Mouse (Mus musculus) embryonic facial prominence, embryonic 11.5 days (tissue): Measurements from ENCODE around the gene 1700020L24Rik. TPM values are rescaled to one million over a fixed set of nuclear protein-coding genes. Genes with fewer than 3 reads are reported as not detected.
A peak's percentile ranks its signal among the peaks of the same experiment; 100 is the strongest.

Experiments used
- ATAC-seq: fragments of 200-750 bp; cut with Nextera tagmentation; replicated peaks from 2 replicates; pipeline ENCODE4 v1.8.0; 2017; ENCODE audit warnings: low read depth; ENCODE audit not compliant: insufficient number of reproducible peaks, low FRiP score, low TSS enrichment
- DNase-seq: peaks from one replicate; pipeline ENCODE4 v3.0.0-alpha.2; 2015; ENCODE audit warnings: low spot score
- H3K27ac ChIP-seq: fragments of 300-500 bp; sonication (generic); replicated peaks from 2 replicates; pipeline ENCODE4 v1.5.1; 2014; ENCODE audit warnings: mild to moderate bottlenecking, low read depth, low read length, control low read depth
- H3K27me3 ChIP-seq: fragments of 300-500 bp; sonication (generic); 2 replicates; pipeline ENCODE4 v1.6.1; 2014; ENCODE audit warnings: mild to moderate bottlenecking, low read length, moderate library complexity, mixed read lengths; ENCODE audit not compliant: control insufficient read depth, insufficient read depth
- H3K36me3 ChIP-seq: fragments of 300-500 bp; sonication (generic); replicated peaks from 2 replicates; pipeline ENCODE4 v1.6.1; 2014; ENCODE audit warnings: low read depth, mild to moderate bottlenecking, low read length, moderate library complexity, mixed read lengths; ENCODE audit not compliant: control insufficient read depth, insufficient read depth
- H3K4me1 ChIP-seq: fragments of 300-500 bp; sonication (generic); 2 replicates; pipeline ENCODE4 v1.6.1; 2014; ENCODE audit warnings: low read length, mixed read lengths; ENCODE audit not compliant: control insufficient read depth, insufficient read depth
- H3K4me2 ChIP-seq: fragments of 300-500 bp; sonication (generic); 2 replicates; pipeline ENCODE4 v1.6.1; 2014; ENCODE audit warnings: low read depth, mild to moderate bottlenecking, control low read depth, low read length, moderate library complexity
- H3K4me3 ChIP-seq: fragments of 300-500 bp; sonication (generic); 2 replicates; pipeline ENCODE4 v1.5.1; 2014; ENCODE audit warnings: low read depth, low read length, control low read depth
- H3K9ac ChIP-seq: fragments of 300-500 bp; sonication (generic); replicated peaks from 2 replicates; pipeline ENCODE4 v1.6.1; 2014; ENCODE audit warnings: mild to moderate bottlenecking, control low read depth, low read length
- H3K9me3 ChIP-seq: fragments of 300-500 bp; sonication (generic); replicated peaks from 2 replicates; pipeline ENCODE4 v1.6.1; 2016; ENCODE audit warnings: mild to moderate bottlenecking, low read length, inconsistent platforms, mixed read lengths; ENCODE audit not compliant: control insufficient read depth
- WGBS: fragments of 180-500 bp; shearing (Covaris S2); extraction: QIAGEN DNeasy Blood & Tissue Kit; methylation state at CpG from one replicate; pipeline ENCODE4 v1.1.7; 2014; 5-methylcytosine and 5-hydroxymethylcytosine counted together
- polyA plus RNA-seq: library from polyadenylated mRNA; unstranded; fragments of >200 nt; fragmentation: Nextera tagmentation; extraction: Ambion mirVana; gene quantifications from 2 replicates; pipeline ENCODE4 v1.2.1, GENCODE M21; 2014

Gene 1700020L24Rik
- polyA plus RNA-seq, 1 experiment from 2014 or later, result 0.38 TPM

GRCm38 (mm10) chr11:83409087-83409754, 28.3 kb upstream of the 1700020L24Rik start, which contains the start of gene Rasl10b:
TSS of gene Rasl10b (plus strand) at chr11:83409137.
- Histone ChIP-seq H3K4me2 (peak within 1 kb of the TSS; percentile 95), H3K27me3 (no peaks in the 10 kb centered on the region), H3K4me3 (peak within 1 kb of the TSS; percentile 72), H3K27ac (no peak within 1 kb of the TSS), H3K36me3 (no peaks in the 10 kb centered on the region), H3K9me3 (no peaks in the 10 kb centered on the region), H3K4me1 (peaks cover 5% of the 10 kb centered on the region; the same call in 1 of the 2 replicates), H3K9ac (peak within 1 kb of the TSS; percentile 71)
- ATAC-seq (peak; percentile 77), DNase-seq (peak; percentile 63)
- 2% methylated on average over 27 of the region's 44 CpGs for WGBS

DNA sequence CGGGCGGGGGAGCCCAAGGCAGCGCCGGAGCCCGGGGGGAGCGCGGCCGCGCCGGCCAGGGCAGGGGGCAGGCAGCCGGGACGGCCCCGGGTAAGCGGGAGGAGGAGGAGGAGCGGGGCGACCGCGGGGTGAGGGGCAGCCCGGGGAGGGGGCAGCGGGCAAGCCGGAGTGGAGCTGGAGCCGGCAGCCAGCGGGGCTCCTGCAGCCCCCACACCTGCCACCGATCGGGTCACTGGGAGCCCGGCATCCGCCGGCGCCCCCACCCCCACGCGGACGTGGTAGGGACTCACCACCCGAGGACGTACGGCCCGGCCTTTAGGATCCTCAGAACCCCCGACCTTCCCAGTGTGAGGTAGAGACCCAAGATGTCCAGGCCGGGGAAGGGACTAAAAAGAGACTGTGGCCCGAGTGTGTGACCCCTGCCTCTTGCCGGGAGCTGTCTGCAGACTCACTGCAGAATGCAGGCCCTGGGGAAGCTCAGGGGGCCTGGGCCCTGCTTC, 27.6 kb upstream of the 1700020L24Rik start:
- Histone ChIP-seq H3K27me3 (no peaks in the 10 kb centered on the region), H3K4me3 (peak overlapping the region; percentile 72), H3K9ac (peak overlapping the region; percentile 71), H3K36me3 (no peaks in the 10 kb centered on the region), H3K4me2 (peak overlapping the region; percentile 95), H3K9me3 (no peaks in the 10 kb centered on the region), H3K4me1 (peaks cover 5% of the 10 kb centered on the region; the same call in 1 of the 2 replicates), H3K27ac (no peak overlapping the region)
- WGBS, result under 1% methylated on average over 35 of the region's 40 CpGs
- DNase-seq (peak; percentile 30), ATAC-seq (peak; percentile 40)

- Histone ChIP-seq H3K4me2 (peak overlapping the region; percentile 95), H3K27ac (no peak overlapping the region), H3K36me3 (no peaks in the 10 kb centered on the region), H3K4me3 (no peak overlapping the region; the same call in 1 of the 2 replicates), H3K9me3 (no peaks in the 10 kb centered on the region), H3K4me1 (peaks cover 5% of the 10 kb centered on the region; the same call in 1 of the 2 replicates), H3K9ac (no peak overlapping the region), H3K27me3 (no peaks in the 10 kb centered on the region)
- ATAC-seq (no peak), DNase-seq (no peak)
- 34% methylated on average over 6 of the region's 6 CpGs for WGBS
These were observed 27.0 kb upstream of the 1700020L24Rik start for GRCm38 (mm10) chr11:83410510-83410909.

DNA sequence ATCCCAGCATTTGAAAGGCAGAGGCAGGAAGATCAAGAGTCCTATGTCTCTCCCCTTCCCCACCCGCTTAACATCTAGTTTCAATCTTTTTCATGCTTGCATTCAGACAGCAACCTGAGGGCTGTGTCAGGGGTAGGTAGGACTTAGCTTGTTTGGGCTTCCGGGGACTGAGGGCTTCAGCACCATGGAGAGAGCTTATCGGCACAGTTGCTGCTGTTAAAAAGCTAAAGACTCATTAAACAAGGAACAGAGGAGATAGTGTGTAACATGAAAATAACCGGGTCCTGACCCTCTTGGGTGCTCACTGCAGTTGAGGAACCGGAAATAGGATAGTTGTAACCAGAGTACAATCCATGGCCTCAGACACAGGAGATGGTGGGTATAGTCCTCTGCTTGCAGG, 20.4 kb upstream of the 1700020L24Rik start:
- ATAC-seq, result no peak
- Histone ChIP-seq H3K27me3 (peaks cover 23% of the 10 kb centered on the region), H3K9ac (no peak overlapping the region), H3K4me2 (no peak overlapping the region), H3K4me3 (no peak overlapping the region), H3K9me3 (no peaks in the 10 kb centered on the region), H3K36me3 (no peaks in the 10 kb centered on the region), H3K27ac (no peak overlapping the region), H3K4me1 (peaks cover 3% of the 10 kb centered on the region; the same call in 1 of the 2 replicates)
- WGBS, result 7% methylated on average over 5 of the region's 5 CpGs
- DNase-seq, result peak; percentile 86

GRCm38 (mm10) chr11:83417708-83418107, 19.8 kb upstream of the 1700020L24Rik start:
- H3K4me2 ChIP-seq, result no peak overlapping the region
- no peak overlapping the region for H3K9ac ChIP-seq
- peaks cover 3% of the 10 kb centered on the region; the same call in 1 of the 2 replicates for H3K4me1 ChIP-seq
- no peak for ATAC-seq
- H3K36me3 ChIP-seq, result no peaks in the 10 kb centered on the region
- no peak overlapping the region for H3K4me3 ChIP-seq
- H3K27ac ChIP-seq, result no peak overlapping the region
- H3K27me3 ChIP-seq, result peaks cover 23% of the 10 kb centered on the region
- no peaks in the 10 kb centered on the region for H3K9me3 ChIP-seq
- 82% methylated on average over 7 of the region's 7 CpGs for WGBS
- no peak for DNase-seq

- Histone ChIP-seq H3K4me3 (no peak overlapping the region; the same call in 1 of the 2 replicates), H3K9ac (no peak overlapping the region), H3K27me3 (peaks cover 23% of the 10 kb centered on the region), H3K36me3 (no peaks in the 10 kb centered on the region), H3K4me2 (peak overlapping the region; percentile 19), H3K9me3 (no peaks in the 10 kb centered on the region), H3K4me1 (peaks cover 3% of the 10 kb centered on the region; the same call in 1 of the 2 replicates), H3K27ac (no peak overlapping the region)
- ATAC-seq (no peak), DNase-seq (peak; percentile 37)
- 6% methylated on average over 38 of the region's 38 CpGs for WGBS
These were observed 18.9 kb upstream of the 1700020L24Rik start for GRCm38 (mm10) chr11:83418566-83418965.

DNA sequence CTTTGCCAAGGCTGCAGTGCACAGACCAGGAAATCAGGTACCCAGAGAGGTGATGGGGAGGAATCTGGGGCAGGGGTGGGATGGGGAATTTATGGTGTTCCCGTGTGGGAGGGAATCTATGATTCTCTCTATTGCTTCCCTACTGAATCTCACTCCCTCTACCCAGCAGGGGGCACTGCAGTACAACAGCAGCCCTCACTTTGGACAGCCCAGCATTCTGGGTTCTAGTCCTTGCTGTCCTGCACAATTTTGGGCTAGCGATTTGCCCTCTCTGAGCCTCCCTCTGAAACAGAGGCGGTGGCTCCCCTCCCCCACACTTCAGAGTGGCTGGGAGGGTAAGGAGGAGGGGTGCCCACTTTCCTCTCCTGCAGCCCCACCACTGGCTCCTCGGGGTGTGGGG, 17.1 kb upstream of the 1700020L24Rik start:
- no peak overlapping the region for H3K27ac ChIP-seq
- H3K4me1 ChIP-seq, result peaks cover 3% of the 10 kb centered on the region; the same call in 1 of the 2 replicates
- DNase-seq, result peak; percentile 33
- no peak overlapping the region for H3K9ac ChIP-seq
- no peak overlapping the region for H3K4me3 ChIP-seq
- 31% methylated on average over 4 of the region's 4 CpGs for WGBS
- ATAC-seq, result no peak
- H3K27me3 ChIP-seq, result peaks cover 23% of the 10 kb centered on the region
- no peaks in the 10 kb centered on the region for H3K9me3 ChIP-seq
- H3K4me2 ChIP-seq, result no peak overlapping the region
- no peaks in the 10 kb centered on the region for H3K36me3 ChIP-seq

- Histone ChIP-seq H3K27ac (no peak overlapping the region), H3K27me3 (peaks cover 23% of the 10 kb centered on the region), H3K9ac (no peak overlapping the region), H3K4me3 (no peak overlapping the region), H3K9me3 (no peaks in the 10 kb centered on the region), H3K36me3 (no peaks in the 10 kb centered on the region), H3K4me1 (peaks cover 3% of the 10 kb centered on the region; the same call in 1 of the 2 replicates), H3K4me2 (no peak overlapping the region)
- peak; percentile 88 for DNase-seq
- ATAC-seq, result no peak
- whole genome bisulfite sequencing, result 1% methylated on average over 9 of the region's 9 CpGs
These were observed 16.2 kb upstream of the 1700020L24Rik start for GRCm38 (mm10) chr11:83421305-83421704.
